Mouse (Mus musculus) gastrocnemius, postnatal 36 days (tissue): ENCODE results near the gene Prss36. TPM values are rescaled to one million over a fixed set of nuclear protein-coding genes. Genes with fewer than 3 reads are reported as not detected.
"Not testable (repeated sequence)": the region's sequence is repeated elsewhere in the genome, so short reads cannot be mapped to it uniquely, and the experiment has no call there.

Experiments used
- DNase-seq, 2 experiments: peaks; one replicate each; pipeline ENCODE4 v3.0.0; 2022
- intact Hi-C: fragments of 180-260 bp; cut with DNase I; formaldehyde crosslinking; loops from one replicate; pipeline ENCODE4 v1.15.1; 2025
- total RNA-seq, 2 experiments: library from RNA; stranded (reverse); gene quantifications; 2 replicates each; pipeline ENCODE4 v1.2.3; 2021

Prss36 gene
- total RNA-seq, 2 experiments from 2014 or later: 6.5 to 7.2 TPM

DNA sequence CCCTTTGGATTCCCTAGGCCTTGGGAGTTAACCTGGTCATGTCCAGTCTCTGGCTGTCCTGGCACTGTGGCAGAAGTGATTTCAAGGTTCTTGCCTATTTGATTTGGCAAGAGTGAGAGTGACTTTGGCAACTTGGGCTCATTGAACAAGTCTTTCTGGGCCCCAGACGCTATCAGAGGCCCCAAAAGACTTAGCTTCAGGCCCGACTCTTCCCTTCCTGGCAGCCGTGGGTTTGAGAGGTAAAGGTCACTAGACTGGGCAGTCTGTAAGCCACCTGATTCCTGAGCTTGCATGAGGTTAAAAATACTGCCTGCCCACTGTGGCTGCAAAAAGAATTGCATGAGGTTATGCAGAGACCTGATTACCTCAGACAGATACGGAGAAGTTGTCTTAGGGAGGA lies 37.9 kb downstream of the Prss36 start:
- intact Hi-C loops: no loop called here

GRCm38 (mm10) chr7:127907939-127908338 lies 38.6 kb downstream of the Prss36 start:
- DNase-seq: no peak
- intact Hi-C loops: no loop called here

More for the DNA sequence above, 37.9 kb downstream of the Prss36 start:
- no peak for DNase-seq

DNA sequence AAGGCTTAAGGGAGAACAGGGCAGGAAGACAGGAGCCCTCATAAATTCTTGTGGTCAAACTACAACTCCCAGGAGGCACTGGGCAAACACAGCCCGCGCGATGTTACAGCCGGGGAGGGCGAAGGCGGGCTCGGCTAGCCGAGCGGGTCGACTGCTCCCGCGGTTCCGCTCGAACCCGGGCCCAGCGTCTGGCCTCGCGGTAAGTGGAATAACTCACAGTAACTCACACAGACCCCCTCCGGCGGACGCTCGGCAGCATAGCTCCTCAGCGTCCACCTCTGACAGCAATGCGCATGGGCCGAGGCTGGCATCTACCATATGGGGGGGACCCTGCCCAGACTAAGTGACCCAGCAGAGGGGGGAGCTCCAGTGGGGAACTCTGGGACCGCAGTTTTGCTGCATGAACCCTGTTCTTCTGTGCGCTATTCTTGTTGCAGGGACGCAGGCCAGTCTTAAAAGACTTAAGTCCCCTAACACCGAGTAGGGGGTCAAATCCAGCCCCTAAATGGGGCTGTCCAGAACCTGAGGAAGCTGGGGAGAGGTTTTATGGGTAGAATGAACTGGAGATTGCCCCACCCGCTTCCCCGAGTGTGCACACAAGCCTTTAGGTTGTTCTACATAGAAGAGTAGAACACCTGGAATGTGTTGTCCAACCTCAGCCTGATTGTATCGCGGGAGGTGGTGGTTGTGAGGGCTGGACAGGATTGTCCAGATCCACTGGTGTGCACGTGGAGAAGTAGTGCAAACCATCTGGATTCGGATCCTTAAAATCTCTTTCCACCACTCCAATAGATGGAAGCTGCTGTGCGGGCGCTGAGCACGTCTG lies 42.3 kb downstream of the Prss36 start, which contains the start of gene Bckdk:
Gene Bckdk (plus strand): TSS at position 112 of the 826 bp plus-strand sequence.
- peak; percentile 66 to 73 for DNase-seq
- intact Hi-C loops: no loop called here

- intact Hi-C loops: no loop called here
- DNase-seq: no peak
Observed at GRCm38 (mm10) chr7:127901772-127902171, 44.8 kb downstream of the Prss36 start.

DNA sequence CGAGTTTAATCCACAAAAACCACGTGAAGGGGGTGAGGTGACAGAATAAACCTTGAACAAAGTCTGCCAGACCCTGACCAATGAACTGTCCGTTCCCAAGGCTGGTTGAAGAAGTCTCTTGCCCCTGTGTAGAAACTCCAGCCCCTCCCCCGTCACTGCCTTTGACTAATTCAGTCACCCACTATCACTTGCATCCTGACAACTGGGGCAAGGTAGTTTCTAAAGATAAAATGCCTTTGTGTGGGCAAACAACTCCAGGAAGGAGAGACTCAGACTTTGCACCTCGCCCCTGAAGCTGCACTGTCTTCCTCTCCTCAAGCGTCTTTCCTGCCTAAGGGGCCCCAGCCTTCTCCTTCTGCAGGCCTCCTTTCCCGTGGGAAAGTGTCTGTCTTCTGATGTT lies 46.5 kb downstream of the Prss36 start:
- DNase-seq: no peak
- intact Hi-C loops: no loop called here

DNA sequence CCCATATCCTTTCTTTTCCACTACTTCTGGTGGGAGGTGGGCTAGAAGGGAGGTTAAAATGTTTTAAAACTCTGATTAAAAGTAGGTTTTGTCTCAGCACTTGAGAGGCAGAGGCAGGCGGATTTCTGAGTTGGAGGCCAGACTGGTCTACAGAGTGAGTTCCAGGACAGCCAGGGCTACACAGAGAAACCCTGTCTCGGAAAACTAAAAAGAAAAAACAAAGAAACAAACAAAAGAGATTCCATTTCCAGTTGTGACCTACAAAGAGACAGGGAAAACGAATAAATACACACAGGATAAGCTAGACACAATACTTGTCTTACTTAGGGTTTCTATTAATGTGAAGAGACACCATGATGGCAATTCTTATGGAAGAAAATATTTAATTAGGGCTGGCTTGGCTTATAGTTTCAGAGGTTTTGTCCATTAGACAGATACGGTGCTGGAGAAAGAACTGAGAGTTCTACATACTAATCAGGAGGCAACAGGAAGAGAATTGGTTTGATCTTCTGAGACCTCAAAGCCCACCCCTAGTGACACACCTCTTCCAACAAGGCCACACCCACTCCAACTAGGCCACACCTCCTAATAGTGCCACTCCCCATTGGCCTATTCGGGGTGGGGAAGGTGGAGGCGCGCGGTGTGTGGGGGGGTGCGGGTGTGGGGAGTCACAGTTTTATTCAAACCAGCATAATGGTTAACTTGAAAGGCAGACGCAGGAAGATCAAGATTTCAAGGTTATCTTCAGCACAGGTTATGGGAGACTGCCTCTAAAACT lies 48.2 kb downstream of the Prss36 start:
- DNase-seq: no peak
- intact Hi-C loops: no loop called here

- no peak for DNase-seq
- intact Hi-C loops: no loop called here
Observed at GRCm38 (mm10) chr7:127897542-127897941, 49.0 kb downstream of the Prss36 start.

GRCm38 (mm10) chr7:127896384-127896783 lies 50.1 kb downstream of the Prss36 start:
- DNase-seq: peak in 1 of 2 experiments; percentile 63
- intact Hi-C loops: no loop called here

DNA sequence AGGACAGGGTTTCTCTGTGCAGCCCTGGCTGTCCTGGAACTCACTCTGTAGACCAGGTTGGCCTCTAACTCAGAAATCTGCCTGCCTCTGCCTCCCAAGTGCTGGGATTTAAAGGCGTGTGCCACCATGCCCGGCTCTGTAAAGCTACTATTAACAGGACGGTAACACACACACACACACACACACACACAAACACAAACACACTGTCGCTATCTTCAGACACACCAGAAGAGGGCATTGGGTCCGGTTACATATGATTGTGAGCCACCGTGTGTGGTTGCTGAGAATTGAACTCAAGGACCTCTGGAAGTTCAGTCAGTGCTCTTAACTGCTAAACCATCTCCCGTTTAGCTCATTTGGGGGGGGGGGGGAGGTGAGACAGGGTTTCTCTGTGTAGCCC lies 50.6 kb downstream of the Prss36 start:
- intact Hi-C loops, DNase-seq: not testable (repeated sequence)

GRCm38 (mm10) chr7:127895442-127895841 lies 51.1 kb downstream of the Prss36 start, which contains the start of the genes Gm21974 and Vkorc1:
Gene Gm21974 (minus strand): TSS chr7:127895454.
Gene Vkorc1 (minus strand): TSS chr7:127895617.
- intact Hi-C loops: no loop called here
- peak; percentile 93 to 94 for DNase-seq

DNA sequence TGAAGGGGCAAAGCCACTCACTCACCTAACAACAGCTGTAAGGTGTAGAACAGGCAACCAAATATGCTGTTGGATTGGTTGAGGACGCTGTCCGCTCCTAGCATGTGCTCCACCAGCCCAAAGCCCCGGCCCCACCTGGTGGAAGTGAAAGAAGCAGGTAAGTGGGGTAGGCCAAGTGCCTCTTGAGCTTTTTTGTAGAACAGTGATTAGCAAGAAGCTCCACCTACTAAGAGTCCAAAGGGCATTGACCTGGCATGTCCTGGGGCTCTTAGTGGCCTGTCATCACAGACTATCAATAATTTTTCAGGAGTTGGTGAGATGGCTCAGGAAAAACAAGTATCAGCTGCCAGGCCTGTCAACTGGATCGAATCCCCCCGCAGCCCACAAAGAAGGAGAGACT lies 52.0 kb downstream of the Prss36 start:
- DNase-seq: no peak
- intact Hi-C loops: no loop called here

- intact Hi-C loops: no loop called here
- DNase-seq: no peak
Observed at GRCm38 (mm10) chr7:127890798-127891197, 55.7 kb downstream of the Prss36 start, which contains the start of gene Prss53. Gene Prss53 (minus strand): TSS chr7:127890970.

DNA sequence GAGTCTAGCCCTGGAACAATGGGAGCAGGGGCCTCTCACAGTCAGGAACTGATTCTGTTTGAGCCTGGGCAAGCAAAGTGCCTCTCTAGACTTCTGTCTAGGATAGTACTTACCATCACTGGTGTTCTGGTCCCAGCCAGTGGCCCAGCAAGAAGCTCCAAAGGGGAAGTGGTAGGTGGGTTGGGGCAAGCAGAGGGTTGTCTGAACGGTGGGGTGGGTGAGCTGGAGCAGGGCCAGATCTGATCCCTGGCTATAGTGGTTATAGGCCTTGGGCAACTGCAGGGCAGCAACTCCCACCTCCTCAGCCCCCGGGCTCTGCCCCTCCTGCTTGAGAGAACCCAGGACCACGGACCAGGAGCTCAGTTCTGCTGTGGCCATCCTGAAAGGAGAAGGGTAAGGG lies 57.7 kb downstream of the Prss36 start:
- DNase-seq: no peak
- intact Hi-C loops: no loop called here

DNA sequence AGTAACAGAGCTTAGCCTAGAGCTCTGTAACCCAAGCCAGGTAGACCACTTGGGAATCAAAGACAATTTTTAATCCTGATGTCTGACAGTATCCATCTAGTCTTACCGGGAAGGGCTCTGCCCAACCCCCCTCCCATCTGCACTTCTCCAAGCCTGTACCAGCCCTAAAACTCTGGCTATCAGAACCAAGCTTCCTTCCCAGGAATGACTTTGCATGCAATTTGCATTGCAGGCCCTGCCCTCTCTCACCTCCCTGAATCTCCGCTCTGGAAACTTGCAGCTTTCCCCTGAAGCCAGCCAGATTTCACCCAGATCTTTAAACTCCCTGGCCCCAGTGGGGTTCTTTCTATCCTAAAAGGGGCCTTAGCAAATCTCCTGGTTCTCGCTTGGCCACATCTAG lies 58.7 kb downstream of the Prss36 start:
- intact Hi-C loops: no loop called here
- DNase-seq: no peak

- intact Hi-C loops: no loop called here
- DNase-seq: no peak
Observed at GRCm38 (mm10) chr7:127887191-127887590, 59.3 kb downstream of the Prss36 start.

GRCm38 (mm10) chr7:127886551-127886950 lies 60.0 kb downstream of the Prss36 start:
- intact Hi-C loops: no loop called here
- no peak for DNase-seq

DNA sequence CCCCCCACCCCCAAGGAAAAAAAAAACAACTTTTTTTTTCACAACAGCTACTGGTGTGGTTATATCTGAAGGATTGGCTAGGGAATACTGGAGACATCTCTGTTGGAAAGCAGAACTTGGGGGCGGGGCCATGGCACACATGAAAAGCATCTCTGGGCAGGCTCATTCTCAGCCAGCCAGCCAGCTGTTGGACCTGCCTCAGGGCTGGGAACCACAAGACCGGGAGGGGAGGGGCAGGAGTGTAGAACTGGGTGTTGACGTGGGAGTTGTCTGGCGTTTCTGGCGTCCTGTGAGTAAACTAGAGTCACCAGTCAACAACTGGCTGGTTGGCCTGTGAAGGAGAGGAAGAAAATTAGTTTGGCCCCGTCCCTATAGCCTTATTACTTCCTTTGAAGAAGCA lies 60.6 kb downstream of the Prss36 start:
- DNase-seq: peak; percentile 67 to 79
- intact Hi-C loops: no loop called here
